Mouse (Mus musculus): ENCODE data around the gene Srp68.
"Not testable (repeated sequence)": the region's sequence is repeated elsewhere in the genome, so short reads cannot be mapped to it uniquely, and the experiment has no call there.

The Srp68 gene

DNA sequence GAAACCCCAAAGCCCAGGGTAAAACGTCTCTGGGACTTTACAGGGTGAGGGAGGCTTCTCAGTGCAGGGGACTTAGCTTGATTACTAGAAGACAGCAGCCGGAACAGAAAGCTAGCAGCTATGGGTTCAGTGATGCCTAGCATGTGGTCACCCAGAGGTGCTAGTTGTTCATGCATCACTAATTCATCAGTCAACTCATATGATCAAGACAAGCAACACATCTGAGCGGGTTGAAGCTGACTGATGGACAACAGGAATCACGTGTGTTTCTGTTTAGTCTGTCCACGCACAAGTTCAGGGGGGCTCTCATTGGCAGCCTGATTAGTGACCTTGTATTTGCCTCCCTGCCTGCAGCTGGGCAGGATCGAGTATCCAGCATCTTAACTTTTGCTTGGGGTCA, 10.0 kb upstream of the Srp68 start:
- no peak for DNase-seq (ENCODE audit: low read depth in 2 of 2, low spot score in 2 of 2)

GRCm38 (mm10) chr11:116282912-116283521, 9.0 kb upstream of the Srp68 start:
- DNase-seq (ENCODE audit: low read depth in 2 of 2, low spot score in 2 of 2) = no peak

GRCm38 (mm10) chr11:116282089-116282488, 8.1 kb upstream of the Srp68 start:
- DNase-seq (ENCODE audit: low read depth in 2 of 2, low spot score in 2 of 2) = no peak

GRCm38 (mm10) chr11:116281671-116282070, 7.7 kb upstream of the Srp68 start:
- DNase-seq (ENCODE audit: low read depth in 2 of 2, low spot score in 2 of 2) = no peak

GRCm38 (mm10) chr11:116280751-116281663, 7.0 kb upstream of the Srp68 start, which contains the start of gene Galr2:
Galr2 (plus strand) TSS chr11:116280939.
- no peak for DNase-seq (ENCODE audit: low read depth in 2 of 2, low spot score in 2 of 2)

- not testable (repeated sequence) for DNase-seq (ENCODE audit: low read depth in 2 of 2, low spot score in 2 of 2)
These were observed 3.2 kb upstream of the Srp68 start for GRCm38 (mm10) chr11:116277184-116277583.

- no peak for DNase-seq (ENCODE audit: low read depth in 2 of 2, low spot score in 2 of 2)
These were observed 460 bp downstream of the Srp68 start for GRCm38 (mm10) chr11:116273469-116274044.

- DNase-seq (ENCODE audit: low read depth in 2 of 2, low spot score in 2 of 2) = no peak
These were observed 1.2 kb downstream of the Srp68 start for GRCm38 (mm10) chr11:116272589-116273468.

GRCm38 (mm10) chr11:116269560-116269959, 4.5 kb downstream of the Srp68 start:
- no peak for DNase-seq (ENCODE audit: low read depth in 2 of 2, low spot score in 2 of 2)

GRCm38 (mm10) chr11:116268313-116268712, 5.7 kb downstream of the Srp68 start:
- DNase-seq (ENCODE audit: low read depth in 2 of 2, low spot score in 2 of 2) = no peak

- DNase-seq (ENCODE audit: low read depth in 2 of 2, low spot score in 2 of 2) = no peak
These were observed 6.4 kb downstream of the Srp68 start for GRCm38 (mm10) chr11:116267637-116268036.

DNA sequence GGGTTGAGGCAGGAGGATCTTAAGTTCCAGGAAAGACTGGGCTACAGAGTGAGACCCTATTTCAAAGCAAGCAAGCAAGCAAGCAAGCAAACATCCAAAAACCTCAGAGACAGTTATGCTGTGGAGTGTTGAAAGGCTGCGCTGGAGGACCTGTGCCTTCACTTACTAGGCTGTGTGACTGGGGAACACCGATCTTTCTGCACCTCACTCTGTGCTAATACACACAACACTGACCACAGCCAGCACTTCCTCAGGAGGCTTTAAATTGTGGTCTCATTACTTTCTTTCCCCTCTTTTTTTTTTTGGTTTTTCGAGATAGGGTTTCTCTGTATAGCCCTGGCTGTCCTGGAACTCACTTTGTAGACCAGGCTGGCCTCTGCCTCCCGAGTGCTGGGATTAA, 8.2 kb downstream of the Srp68 start:
- DNase-seq (ENCODE audit: low read depth in 2 of 2, low spot score in 2 of 2) = no peak

GRCm38 (mm10) chr11:116265352-116265751, 8.7 kb downstream of the Srp68 start:
- DNase-seq (ENCODE audit: low read depth in 2 of 2, low spot score in 2 of 2) = no peak

DNA sequence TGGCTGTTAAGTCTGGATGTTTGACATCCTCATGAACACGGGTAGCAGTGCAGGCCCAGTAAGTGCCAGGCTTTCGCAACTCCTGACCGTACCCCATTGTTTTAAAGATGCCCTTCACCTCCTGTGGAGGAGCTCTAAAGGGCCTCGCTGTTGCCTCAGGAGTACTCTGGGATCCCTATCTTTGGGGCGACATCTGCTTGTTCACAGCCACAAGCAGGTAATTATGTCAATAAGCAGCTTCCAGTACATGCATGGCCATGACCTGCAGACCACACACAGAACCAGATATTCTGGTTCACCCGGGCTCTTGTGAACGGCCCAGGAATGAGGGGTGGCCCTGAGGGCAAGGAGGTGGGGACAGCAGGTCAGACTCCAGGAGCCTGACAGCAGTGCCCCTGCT, 13.8 kb downstream of the Srp68 start:
- no peak for DNase-seq (ENCODE audit: low read depth in 2 of 2, low spot score in 2 of 2)

GRCm38 (mm10) chr11:116259461-116259860, 14.6 kb downstream of the Srp68 start:
- no peak for DNase-seq (ENCODE audit: low read depth in 2 of 2, low spot score in 2 of 2)

- no peak for DNase-seq (ENCODE audit: low read depth in 2 of 2, low spot score in 2 of 2)
These were observed 17.9 kb downstream of the Srp68 start for GRCm38 (mm10) chr11:116255982-116256675.

GRCm38 (mm10) chr11:116255090-116255981, 18.7 kb downstream of the Srp68 start:
- no peak for DNase-seq (ENCODE audit: low read depth in 2 of 2, low spot score in 2 of 2)

- DNase-seq (ENCODE audit: low read depth in 2 of 2, low spot score in 2 of 2) = no peak
These were observed 19.4 kb downstream of the Srp68 start for GRCm38 (mm10) chr11:116254627-116255026.

DNA sequence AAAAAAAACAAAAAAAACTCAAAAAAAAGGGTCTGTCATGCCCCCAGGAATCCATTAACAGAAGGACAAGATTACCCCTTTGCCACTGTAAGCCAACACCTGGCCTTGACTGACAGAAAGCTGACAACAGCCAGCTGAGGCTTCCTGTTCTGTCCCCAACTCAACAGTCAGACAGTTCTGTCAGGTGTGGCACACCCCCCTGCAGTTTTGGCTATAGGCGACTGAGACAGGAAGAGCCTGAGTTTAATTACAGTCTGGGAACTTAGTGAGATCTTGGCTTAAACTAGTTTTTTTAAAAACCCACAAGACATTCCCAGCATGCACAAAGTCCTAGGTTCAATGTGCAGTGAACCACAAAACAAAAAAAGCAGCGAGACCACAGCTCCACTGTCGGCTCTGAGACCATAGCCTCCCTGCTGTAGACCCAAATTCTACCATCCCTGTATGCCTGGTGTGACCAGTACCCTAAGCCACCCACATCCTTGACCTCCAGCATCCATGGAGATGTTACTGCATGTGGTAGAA, 20.9 kb downstream of the Srp68 start:
- no peak for DNase-seq (ENCODE audit: low read depth in 2 of 2, low spot score in 2 of 2)
